Mouse (Mus musculus): ENCODE measurements around the gene Gmeb1.

DNA sequence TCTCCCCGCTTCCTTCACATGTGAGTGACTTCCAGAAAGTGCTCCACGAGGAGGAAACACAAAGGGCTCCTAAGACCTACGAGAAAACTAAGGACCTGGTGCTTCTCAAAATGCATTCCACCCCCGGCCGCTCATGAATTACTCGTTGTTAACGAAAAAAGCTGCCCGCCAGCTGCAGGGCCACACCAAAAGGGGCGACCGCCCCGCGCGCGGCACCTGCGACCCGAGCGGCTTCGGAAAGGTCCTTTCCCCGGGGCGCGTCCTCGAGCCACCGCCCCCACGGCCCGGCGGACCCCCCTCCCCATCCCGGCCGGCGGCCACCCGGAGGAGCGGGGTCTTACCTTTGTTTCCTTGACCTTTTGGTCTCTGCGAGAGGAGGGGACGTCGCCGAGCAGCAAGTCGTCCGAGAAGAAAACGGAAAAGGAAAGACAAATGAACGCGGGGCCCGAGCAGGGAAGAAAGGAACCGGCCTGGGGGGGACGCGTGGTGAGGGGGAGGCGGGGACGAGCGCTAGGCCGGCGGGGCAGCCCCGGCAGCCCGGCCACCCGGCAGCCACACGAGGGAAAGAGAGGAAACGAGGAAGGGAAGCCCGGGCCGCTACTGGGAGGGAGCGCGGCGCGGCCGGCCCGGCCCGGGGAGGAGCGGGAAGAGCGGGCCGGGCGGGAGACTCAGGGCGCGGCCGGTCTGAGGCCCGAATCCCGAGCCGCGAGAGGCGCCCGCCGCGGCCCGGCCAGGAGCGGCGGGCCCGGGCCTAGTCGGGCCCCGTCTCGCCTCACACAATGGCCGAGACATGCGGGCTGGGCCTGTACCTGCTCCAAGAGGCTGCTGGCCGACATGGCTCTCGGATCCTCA, 50.1 kb downstream of the Gmeb1 start:
- TF ChIP-seq CTCF (IDR thresholded peaks at IDR 0.05; ENCODE audit: low read depth) (no peak), EP300 (IDR thresholded peaks at IDR 0.05; ENCODE audit: low read depth) (no peak)

Measured in liver, embryonic 14.5 days (tissue).